Mouse (Mus musculus) lung, embryonic 16.5 days (tissue): ENCODE measurements at regions not wholly inside any gene's neighbourhood (a gene's known extent, or its start where the extent isn't known, plus 50 kb on each side); places are given as distances from the start of the nearest gene placed in this dataset.

Experiments used
- ATAC-seq: fragments of 200-750 bp; cut with Nextera tagmentation; 2 replicates; pipeline ENCODE4 v1.8.0; 2017; ENCODE audit warnings: low read depth, mild to moderate bottlenecking, moderate library complexity
- H3K27ac ChIP-seq: fragments of 300-500 bp; sonication (generic); 2 replicates; pipeline ENCODE4 v1.5.1; 2014; ENCODE audit warnings: mild to moderate bottlenecking, control low read depth, low read length
- H3K27me3 ChIP-seq: fragments of 300-500 bp; sonication (generic); 2 replicates; pipeline ENCODE4 v1.6.1; 2014; ENCODE audit warnings: low read depth, low read length, mixed read lengths; ENCODE audit not compliant: control insufficient read depth, insufficient read depth
- H3K36me3 ChIP-seq: fragments of 300-500 bp; sonication (generic); 2 replicates; pipeline ENCODE4 v1.6.1; 2014; ENCODE audit warnings: low read length; ENCODE audit not compliant: control insufficient read depth, insufficient read depth
- H3K4me1 ChIP-seq: fragments of 300-500 bp; sonication (generic); replicated peaks from 2 replicates; pipeline ENCODE4 v1.6.1; 2014; ENCODE audit warnings: low read length, mixed read lengths; ENCODE audit not compliant: control insufficient read depth, insufficient read depth
- H3K4me2 ChIP-seq: fragments of 300-500 bp; sonication (generic); 2 replicates; pipeline ENCODE4 v1.6.1; 2014; ENCODE audit warnings: low read depth, low read length, control low read depth
- H3K4me3 ChIP-seq: fragments of 300-500 bp; sonication (generic); 2 replicates; pipeline ENCODE4 v1.5.1; 2014; ENCODE audit warnings: mild to moderate bottlenecking, low read length, control low read depth
- H3K9ac ChIP-seq: fragments of 300-500 bp; sonication (generic); 2 replicates; pipeline ENCODE4 v1.6.1; 2014; ENCODE audit warnings: low read length, control low read depth
- H3K9me3 ChIP-seq: fragments of 300-500 bp; sonication (generic); 2 replicates; pipeline ENCODE4 v1.6.1; 2016; ENCODE audit warnings: low read length; ENCODE audit not compliant: control insufficient read depth
- WGBS: fragments of 180-500 bp; shearing (Covaris S2); extraction: QIAGEN DNeasy Blood & Tissue Kit; methylation state at CpG from one replicate; pipeline ENCODE4 v1.1.7; 2014; 5-methylcytosine and 5-hydroxymethylcytosine counted together

DNA sequence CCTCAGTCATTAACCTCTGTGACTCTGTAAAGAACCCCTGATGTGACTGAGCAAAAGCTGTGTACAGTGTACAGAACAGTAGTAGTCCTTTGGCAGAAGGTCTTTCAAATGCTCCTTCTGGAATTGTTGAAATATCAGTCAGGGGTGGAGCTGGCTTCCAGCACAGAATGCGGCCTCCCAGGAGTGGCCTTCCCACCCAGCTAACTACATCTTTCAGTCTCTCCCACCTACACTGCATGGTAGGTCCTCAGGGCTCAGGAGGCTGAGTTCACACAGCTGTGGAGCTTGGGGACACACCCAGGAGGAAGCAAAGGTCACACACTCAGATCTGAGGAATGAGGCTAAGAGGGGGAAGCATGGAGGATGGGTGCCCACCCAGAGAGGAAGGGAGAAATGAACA lies 495.3 kb downstream of the Ccdc171 start:
- Histone ChIP-seq H3K9me3 (no peaks in the 10 kb centered on the region), H3K4me2 (no peak overlapping the region), H3K36me3 (no peaks in the 10 kb centered on the region), H3K27ac (no peak overlapping the region; the same call in 1 of the 2 replicates), H3K4me3 (no peak overlapping the region), H3K9ac (no peak overlapping the region), H3K4me1 (peaks cover 31% of the 10 kb centered on the region), H3K27me3 (no peaks in the 10 kb centered on the region)
- peak; percentile 13; the same call in 1 of the 2 replicates for ATAC-seq
- 55% methylated on average over 1 of the region's 1 CpGs for WGBS

DNA sequence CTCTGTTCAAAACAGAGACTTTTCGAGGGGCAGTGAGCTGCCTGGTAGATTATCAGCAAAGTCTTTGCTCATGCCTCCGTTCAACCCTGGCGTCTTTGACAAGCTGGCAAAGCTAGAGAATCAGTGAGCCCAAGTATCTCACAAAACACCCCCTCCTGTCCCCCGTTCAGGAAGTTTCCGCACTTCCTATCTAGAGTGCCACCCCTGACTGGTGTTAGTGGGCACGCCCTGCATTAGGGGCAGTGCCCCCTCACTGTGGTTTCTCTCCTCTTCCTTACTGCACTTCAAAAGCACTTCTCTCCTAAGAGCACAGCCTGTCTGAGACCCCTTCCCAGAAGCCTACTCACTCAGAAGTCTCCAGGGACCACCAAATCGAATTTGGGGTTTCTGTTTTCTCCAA lies 497.0 kb downstream of the Ccdc171 start:
- Histone ChIP-seq H3K27me3 (no peaks in the 10 kb centered on the region), H3K36me3 (no peaks in the 10 kb centered on the region), H3K9ac (no peak overlapping the region), H3K4me2 (no peak overlapping the region), H3K4me1 (peaks cover 29% of the 10 kb centered on the region), H3K4me3 (no peak overlapping the region), H3K9me3 (no peaks in the 10 kb centered on the region), H3K27ac (no peak overlapping the region)
- 68% methylated on average over 7 of the region's 7 CpGs for WGBS
- no peak for ATAC-seq

DNA sequence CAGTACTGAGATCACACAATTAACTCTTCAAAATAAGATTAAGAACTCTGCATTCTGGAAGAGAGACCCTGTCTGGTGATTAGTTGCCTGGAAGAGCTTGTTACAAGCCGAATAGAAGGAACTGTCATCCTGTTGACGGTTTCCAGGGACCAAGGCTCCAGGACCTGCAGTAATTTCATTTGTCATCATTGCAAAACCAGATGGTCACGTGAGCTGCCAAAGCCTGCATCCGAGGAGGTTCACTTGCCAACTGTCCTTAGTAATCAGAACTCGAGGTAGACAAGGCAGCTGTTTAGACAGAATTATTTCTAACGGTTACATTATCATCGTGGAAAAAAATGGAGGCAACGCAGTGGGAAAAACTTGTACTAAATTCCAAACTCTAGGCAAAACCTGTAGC lies 500.8 kb downstream of the Ccdc171 start:
- no peaks in the 10 kb centered on the region for H3K27me3 ChIP-seq
- H3K4me2 ChIP-seq = no peak overlapping the region
- no peaks in the 10 kb centered on the region for H3K36me3 ChIP-seq
- no peaks in the 10 kb centered on the region; the same call in 1 of the 2 replicates for H3K4me1 ChIP-seq
- no peak overlapping the region for H3K27ac ChIP-seq
- no peak for ATAC-seq
- no peaks in the 10 kb centered on the region for H3K9me3 ChIP-seq
- H3K4me3 ChIP-seq = no peak overlapping the region
- H3K9ac ChIP-seq = no peak overlapping the region
- 53% methylated on average over 8 of the region's 8 CpGs for WGBS

DNA sequence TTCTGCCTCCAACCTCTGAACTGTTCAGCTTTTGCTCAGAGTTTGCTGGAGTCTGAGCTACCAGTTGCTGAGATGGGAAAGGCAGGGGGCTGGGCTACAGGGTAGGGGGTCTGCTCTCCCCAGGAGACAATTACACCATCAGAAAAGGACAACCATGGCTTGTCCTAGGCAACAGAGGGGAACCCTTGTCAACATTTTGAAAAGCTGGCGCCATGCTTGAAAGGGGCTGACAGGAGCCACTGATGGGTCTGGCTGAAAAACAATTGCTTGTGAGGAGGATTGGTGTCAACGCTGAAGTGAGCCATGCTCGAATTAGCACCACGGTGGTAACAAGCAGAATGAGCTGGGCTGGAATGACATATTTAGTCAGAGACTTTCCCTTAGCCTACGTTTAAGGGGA lies 502.8 kb downstream of the Ccdc171 start:
- no peaks in the 10 kb centered on the region for H3K27me3 ChIP-seq
- WGBS = 44% methylated on average over 5 of the region's 5 CpGs
- ATAC-seq = no peak
- no peak overlapping the region for H3K4me3 ChIP-seq
- H3K27ac ChIP-seq = no peak overlapping the region
- no peak overlapping the region for H3K4me2 ChIP-seq
- H3K4me1 ChIP-seq = no peaks in the 10 kb centered on the region; the same call in 1 of the 2 replicates
- no peak overlapping the region for H3K9ac ChIP-seq
- H3K9me3 ChIP-seq = no peaks in the 10 kb centered on the region
- no peaks in the 10 kb centered on the region for H3K36me3 ChIP-seq

DNA sequence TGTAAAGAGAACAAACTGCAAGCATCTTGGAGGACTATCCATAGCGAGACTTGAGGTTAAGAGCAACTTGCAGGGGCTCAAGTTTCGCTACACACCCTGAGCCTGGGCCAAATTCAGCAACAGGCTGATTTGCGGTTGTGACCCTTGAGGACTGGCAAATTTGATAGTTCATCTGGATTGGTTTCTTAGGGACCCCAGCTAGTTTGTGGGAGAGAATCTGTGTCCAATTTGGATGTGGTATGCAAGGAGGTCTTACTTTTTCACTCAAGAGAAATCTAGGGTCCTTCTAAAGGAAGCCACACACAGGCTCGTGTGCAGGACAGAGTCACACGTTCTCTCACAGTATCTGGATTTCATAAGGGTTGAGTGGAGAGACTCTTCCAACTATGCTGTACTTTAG lies 505.6 kb downstream of the Ccdc171 start:
- H3K9me3 ChIP-seq = no peaks in the 10 kb centered on the region
- no peaks in the 10 kb centered on the region; the same call in 1 of the 2 replicates for H3K4me1 ChIP-seq
- H3K27me3 ChIP-seq = no peaks in the 10 kb centered on the region
- 75% methylated on average over 5 of the region's 5 CpGs for WGBS
- ATAC-seq = no peak
- no peak overlapping the region for H3K4me3 ChIP-seq
- H3K9ac ChIP-seq = no peak overlapping the region
- no peak overlapping the region for H3K27ac ChIP-seq
- H3K4me2 ChIP-seq = no peak overlapping the region
- H3K36me3 ChIP-seq = no peaks in the 10 kb centered on the region

DNA sequence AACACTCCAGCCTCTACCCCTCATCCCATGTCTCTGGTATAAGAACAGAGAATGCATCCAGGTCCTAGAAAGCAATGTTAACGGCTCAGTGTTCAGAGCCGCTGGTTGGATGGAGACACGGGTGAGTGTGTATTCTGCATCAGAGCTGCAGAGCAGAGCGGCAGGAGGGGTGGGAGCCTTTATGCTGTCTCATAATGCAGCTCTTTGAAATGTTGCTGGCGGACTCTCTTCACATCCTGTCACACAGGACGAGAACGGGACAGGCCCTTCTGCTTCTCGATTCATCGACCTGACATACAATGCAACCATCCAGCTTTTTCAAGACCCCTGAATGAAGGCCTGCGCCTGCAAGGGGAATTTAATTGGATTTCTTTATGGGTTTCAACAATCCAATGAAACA lies 507.2 kb downstream of the Ccdc171 start:
- ATAC-seq = no peak
- Histone ChIP-seq H3K27me3 (no peaks in the 10 kb centered on the region), H3K36me3 (no peaks in the 10 kb centered on the region), H3K4me1 (no peaks in the 10 kb centered on the region; the same call in 1 of the 2 replicates), H3K4me3 (no peak overlapping the region), H3K27ac (no peak overlapping the region), H3K4me2 (no peak overlapping the region), H3K9ac (no peak overlapping the region), H3K9me3 (no peaks in the 10 kb centered on the region)
- 59% methylated on average over 10 of the region's 10 CpGs for WGBS

DNA sequence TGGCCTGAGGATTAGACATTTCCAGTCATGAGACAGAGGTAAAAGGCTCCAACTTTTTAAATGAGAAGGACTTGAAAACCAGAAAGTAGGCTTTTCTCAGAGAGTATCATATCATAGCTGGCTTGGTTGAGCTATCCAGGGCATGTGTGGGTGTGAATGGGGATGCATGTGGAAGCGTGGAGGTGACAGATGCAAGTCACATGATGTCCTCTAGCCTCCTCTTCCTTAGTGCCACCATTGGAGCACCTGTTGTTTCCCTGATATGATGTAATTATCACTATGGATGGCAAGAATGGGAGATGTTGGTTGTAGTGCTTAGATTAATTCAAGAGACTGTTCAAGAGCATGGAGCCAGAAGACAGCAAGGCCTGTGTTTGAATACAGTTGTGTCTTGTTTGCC lies 510.0 kb downstream of the Ccdc171 start:
- Histone ChIP-seq H3K36me3 (no peaks in the 10 kb centered on the region), H3K9ac (no peak overlapping the region), H3K27ac (no peak overlapping the region), H3K27me3 (no peaks in the 10 kb centered on the region), H3K4me2 (no peak overlapping the region), H3K9me3 (no peaks in the 10 kb centered on the region), H3K4me1 (no peaks in the 10 kb centered on the region), H3K4me3 (no peak overlapping the region)
- no peak for ATAC-seq
- WGBS = 89% methylated on average over 1 of the region's 1 CpGs

DNA sequence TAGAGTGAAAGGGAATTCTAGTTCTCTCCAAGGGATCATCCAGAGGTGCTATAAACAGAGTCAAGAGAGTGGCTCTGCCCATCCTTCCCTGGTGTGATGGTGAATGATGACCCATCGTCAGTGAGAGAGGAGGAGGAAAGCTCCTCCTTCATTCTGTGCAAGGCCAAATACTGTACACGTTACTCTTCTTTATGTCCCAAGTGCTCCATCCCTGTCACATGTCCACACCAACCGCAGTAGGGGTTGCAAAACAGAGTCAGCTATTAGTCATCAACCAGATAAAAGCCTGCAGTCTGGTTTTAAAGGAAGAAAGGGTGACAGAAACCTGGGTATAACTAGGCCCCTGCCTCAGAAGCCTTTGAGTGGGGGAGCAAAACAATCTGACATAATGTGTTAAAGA lies 512.2 kb downstream of the Ccdc171 start:
- Histone ChIP-seq H3K4me1 (no peaks in the 10 kb centered on the region), H3K36me3 (no peaks in the 10 kb centered on the region), H3K4me2 (no peak overlapping the region), H3K27ac (no peak overlapping the region), H3K4me3 (no peak overlapping the region), H3K27me3 (no peaks in the 10 kb centered on the region), H3K9ac (no peak overlapping the region), H3K9me3 (no peaks in the 10 kb centered on the region)
- ATAC-seq = no peak
- WGBS = 41% methylated on average over 3 of the region's 3 CpGs

DNA sequence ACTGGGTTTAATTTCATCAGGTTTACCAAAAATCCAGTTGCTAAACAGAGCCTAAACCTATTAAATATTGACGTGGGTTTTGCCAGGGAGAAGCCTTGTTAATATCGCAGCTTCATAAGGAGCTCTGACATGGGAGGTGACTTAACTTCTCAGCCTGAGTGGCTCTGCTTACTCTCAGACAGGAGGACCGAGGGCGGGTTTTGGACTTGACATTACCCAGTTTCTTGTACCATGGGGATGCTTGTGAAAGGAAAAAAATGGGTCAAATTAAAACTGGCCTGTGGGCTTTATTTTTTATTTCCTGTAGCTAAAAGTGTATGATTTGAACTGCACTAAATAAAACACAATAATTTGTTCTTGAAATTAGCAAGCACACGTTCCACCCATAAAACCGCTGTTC lies 524.9 kb downstream of the Ccdc171 start:
- H3K4me3 ChIP-seq = no peak overlapping the region
- H3K4me2 ChIP-seq = no peak overlapping the region
- ATAC-seq = no peak
- WGBS = 77% methylated on average over 6 of the region's 6 CpGs
- H3K9ac ChIP-seq = no peak overlapping the region
- H3K36me3 ChIP-seq = no peaks in the 10 kb centered on the region
- no peaks in the 10 kb centered on the region for H3K27me3 ChIP-seq
- H3K27ac ChIP-seq = no peak overlapping the region
- no peaks in the 10 kb centered on the region for H3K4me1 ChIP-seq
- H3K9me3 ChIP-seq = no peaks in the 10 kb centered on the region

DNA sequence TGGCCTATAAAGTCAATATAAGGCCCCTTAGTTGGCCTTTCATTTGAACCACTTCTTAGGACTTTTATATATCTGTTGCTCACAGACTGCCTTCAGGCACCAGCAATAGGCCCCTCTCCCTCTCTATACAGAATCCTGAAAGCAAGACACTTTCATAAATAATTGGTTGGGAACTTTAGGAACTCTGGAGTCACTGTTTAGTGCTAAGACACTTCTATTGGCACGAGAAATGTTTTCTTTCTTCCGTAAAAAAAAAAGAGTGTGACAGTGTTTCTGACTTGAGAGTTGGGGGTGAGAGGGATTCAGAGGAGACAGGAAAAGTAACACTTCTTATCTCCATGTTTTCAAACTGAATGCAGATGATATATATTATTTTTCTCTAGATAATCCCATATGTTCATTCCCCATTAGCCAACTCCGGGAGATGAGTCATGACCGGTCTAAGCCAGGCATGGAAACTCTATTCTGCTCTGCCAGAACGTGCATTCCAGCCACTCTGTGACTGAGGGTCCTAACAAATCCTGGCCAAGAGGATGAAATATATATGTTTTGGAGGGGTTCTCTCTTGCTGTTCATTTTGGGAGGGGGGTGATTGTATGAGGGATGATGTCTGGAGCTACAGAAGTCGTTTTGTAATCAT lies 531.6 kb downstream of the Ccdc171 start:
- no peaks in the 10 kb centered on the region for H3K9me3 ChIP-seq
- ATAC-seq = peak; percentile 72
- 49% methylated on average over 6 of the region's 6 CpGs for whole genome bisulfite sequencing
- no peak overlapping the region for H3K4me3 ChIP-seq
- H3K27ac ChIP-seq = no peak overlapping the region
- no peaks in the 10 kb centered on the region; the same call in 1 of the 2 replicates for H3K4me1 ChIP-seq
- H3K4me2 ChIP-seq = no peak overlapping the region
- H3K9ac ChIP-seq = no peak overlapping the region
- no peaks in the 10 kb centered on the region for H3K36me3 ChIP-seq
- no peaks in the 10 kb centered on the region for H3K27me3 ChIP-seq
